Mouse (Mus musculus) lung, postnatal 0 days (tissue): ENCODE results near the gene Ehmt2.

Experiments
- CTCF ChIP-seq: IDR thresholded peaks from 2 replicates; pipeline ENCODE4 v1.5.1; 2016; ENCODE audit warnings: antibody characterized with exemption, mild to moderate bottlenecking
- EP300 ChIP-seq: IDR thresholded peaks from 2 replicates; pipeline ENCODE4 v1.6.1; 2016; ENCODE audit warnings: antibody characterized with exemption, mild to moderate bottlenecking, control low read depth

GRCm38 (mm10) chr17:34956340-34956739, 58.1 kb downstream of the Ehmt2 start:
- peak; percentile 67 for TF ChIP-seq CTCF
- TF ChIP-seq EP300: no peak
